Comparison of ENCODE assay signal across 1 mouse cellular context in genomic region chr4:43720491-43721228, GRCm38 (mm10).
TF ChIP-seq lines count a peak whose summit lies in the region.

No protein-coding gene starts in this region.

TF ChIP-seq in myocyte, 11 proteins besides CTCF, POLR2A, EP300 and RAD21 (continued from another document):
- TF ChIP-seq MAX (IDR thresholded peaks at IDR 0.05; ENCODE audit: low read depth): no peak
- TF ChIP-seq MYOG (IDR thresholded peaks at IDR 0.05; ENCODE audit: control insufficient read depth in 1 of 3, insufficient read depth in 1 of 3, insufficient read length in 2 of 3, low read depth in 2 of 3): peak; percentile 31 to 53 (median 39)
- TF ChIP-seq POLR2AphosphoS2 (IDR thresholded peaks at IDR 0.05; ENCODE audit: insufficient read length, low read depth): no peak
- TF ChIP-seq MYOD1 (IDR thresholded peaks at IDR 0.05; ENCODE audit: control insufficient read depth in 1 of 3, insufficient read length in 2 of 3, low read depth in 2 of 3): peak in 2 of 3 experiments; percentile 6 to 45
- TF ChIP-seq CEBPB (IDR thresholded peaks at IDR 0.05; ENCODE audit: insufficient read depth, poor library complexity, severe bottlenecking): no peak
